Mouse (Mus musculus) megakaryocyte, embryonic 14.5 days (primary cell): ENCODE measurements around the gene Dhx57.

ENCODE experiments used
- FLI1 ChIP-seq: IDR thresholded peaks from 2 replicates; pipeline ENCODE4 v1.6.1; 2012; ENCODE audit warnings: low read length, inconsistent platforms, mixed read lengths
- GATA1 ChIP-seq: IDR thresholded peaks from 3 replicates; pipeline ENCODE4 v1.6.1; 2012; ENCODE audit warnings: mixed read lengths, low read length, inconsistent platforms, borderline replicate concordance

- TF ChIP-seq GATA1 (no peak), FLI1 (no peak)
Observed at GRCm38 (mm10) chr17:80229396-80229795, 60.9 kb downstream of the Dhx57 start.
